Mouse (Mus musculus) neural tube, embryonic 14.5 days (tissue): ENCODE measurements at regions not wholly inside any gene's neighbourhood (a gene's known extent, or its start where the extent isn't known, plus 50 kb on each side); places are given as distances from the start of the nearest gene placed in this dataset.

ENCODE experiments used
- ATAC-seq: fragments of 200-750 bp; cut with Nextera tagmentation; 2 replicates; pipeline ENCODE4 v1.8.0; 2017; ENCODE audit warnings: low read depth, mild to moderate bottlenecking, moderate TSS enrichment, moderate library complexity
- H3K27ac ChIP-seq: fragments of 300-500 bp; sonication (generic); 2 replicates; pipeline ENCODE4 v1.5.1; 2014; ENCODE audit warnings: low read depth, mild to moderate bottlenecking, control low read depth, low read length, moderate library complexity, mixed read lengths
- H3K27me3 ChIP-seq: fragments of 300-500 bp; sonication (generic); 2 replicates; pipeline ENCODE4 v1.6.1; 2014; ENCODE audit warnings: low read length; ENCODE audit not compliant: control insufficient read depth, insufficient read depth
- H3K36me3 ChIP-seq: fragments of 300-500 bp; sonication (generic); 2 replicates; pipeline ENCODE4 v1.6.1; 2014; ENCODE audit warnings: low read length, mixed read lengths; ENCODE audit not compliant: control insufficient read depth, insufficient read depth
- H3K4me1 ChIP-seq: fragments of 300-500 bp; sonication (generic); 2 replicates; pipeline ENCODE4 v1.6.1; 2014; ENCODE audit warnings: low read length; ENCODE audit not compliant: control insufficient read depth, insufficient read depth
- H3K4me2 ChIP-seq: fragments of 300-500 bp; sonication (generic); 2 replicates; pipeline ENCODE4 v1.6.1; 2014; ENCODE audit warnings: mild to moderate bottlenecking, low read depth, low read length, control low read depth
- H3K4me3 ChIP-seq: fragments of 300-500 bp; sonication (generic); 2 replicates; pipeline ENCODE4 v1.5.1; 2014; ENCODE audit warnings: low read depth, low read length, control low read depth, mixed read lengths
- H3K9ac ChIP-seq: fragments of 300-500 bp; sonication (generic); replicated peaks from 2 replicates; pipeline ENCODE4 v1.6.1; 2014; ENCODE audit warnings: low read depth, mild to moderate bottlenecking, control low read depth, low read length, mixed read lengths
- H3K9me3 ChIP-seq: fragments of 300-500 bp; sonication (generic); 2 replicates; pipeline ENCODE4 v1.6.1; 2016; ENCODE audit warnings: low read length; ENCODE audit not compliant: control insufficient read depth
- WGBS: fragments of 180-500 bp; shearing (Covaris S2); extraction: QIAGEN DNeasy Blood & Tissue Kit; methylation state at CpG from one replicate; pipeline ENCODE4 v1.1.7; 2014; 5-methylcytosine and 5-hydroxymethylcytosine counted together

GRCm38 (mm10) chr7:136182101-136182500, 465.9 kb upstream of the Mki67 start:
- Histone ChIP-seq H3K36me3 (no peaks in the 10 kb centered on the region), H3K4me1 (no peaks in the 10 kb centered on the region), H3K27ac (no peak overlapping the region), H3K4me2 (no peak overlapping the region), H3K4me3 (no peak overlapping the region), H3K27me3 (no peaks in the 10 kb centered on the region), H3K9me3 (no peaks in the 10 kb centered on the region), H3K9ac (no peak overlapping the region)
- 73% methylated on average over 5 of the region's 5 CpGs for WGBS
- ATAC-seq = no peak

GRCm38 (mm10) chr7:136196424-136197160, 480.4 kb upstream of the Mki67 start:
- Histone ChIP-seq H3K4me1 (no peaks in the 10 kb centered on the region), H3K9ac (no peak overlapping the region), H3K9me3 (no peaks in the 10 kb centered on the region), H3K36me3 (no peaks in the 10 kb centered on the region), H3K27ac (no peak overlapping the region), H3K27me3 (no peaks in the 10 kb centered on the region), H3K4me3 (no peak overlapping the region), H3K4me2 (no peak overlapping the region)
- no peak for ATAC-seq
- 30% methylated on average over 17 of the region's 17 CpGs for WGBS

GRCm38 (mm10) chr7:136208879-136209278, 492.7 kb upstream of the Mki67 start:
- Histone ChIP-seq H3K27me3 (no peaks in the 10 kb centered on the region), H3K9me3 (no peaks in the 10 kb centered on the region), H3K9ac (no peak overlapping the region), H3K4me2 (no peak overlapping the region), H3K27ac (peak overlapping the region; percentile 69; the same call in 1 of the 2 replicates), H3K4me1 (peaks cover 9% of the 10 kb centered on the region), H3K4me3 (no peak overlapping the region), H3K36me3 (no peaks in the 10 kb centered on the region)
- 37% methylated on average over 12 of the region's 12 CpGs for WGBS
- ATAC-seq = no peak

GRCm38 (mm10) chr7:136209299-136210171, 493.4 kb upstream of the Mki67 start:
- no peaks in the 10 kb centered on the region for H3K36me3 ChIP-seq
- no peak overlapping the region for H3K4me2 ChIP-seq
- 12% methylated on average over 31 of the region's 31 CpGs for WGBS
- H3K9ac ChIP-seq = peak overlapping the region; percentile 37; the same call in 1 of the 2 replicates
- ATAC-seq = peak; percentile 49
- H3K27ac ChIP-seq = peak overlapping the region; percentile 69
- H3K4me3 ChIP-seq = no peak overlapping the region
- no peaks in the 10 kb centered on the region for H3K27me3 ChIP-seq
- H3K9me3 ChIP-seq = no peaks in the 10 kb centered on the region
- H3K4me1 ChIP-seq = peaks cover 14% of the 10 kb centered on the region

- Histone ChIP-seq H3K27me3 (no peaks in the 10 kb centered on the region), H3K9ac (no peak overlapping the region), H3K4me3 (no peak overlapping the region), H3K4me2 (no peak overlapping the region), H3K27ac (no peak overlapping the region), H3K9me3 (no peaks in the 10 kb centered on the region), H3K36me3 (no peaks in the 10 kb centered on the region), H3K4me1 (peaks cover 14% of the 10 kb centered on the region)
- WGBS = 55% methylated on average over 8 of the region's 8 CpGs
- no peak for ATAC-seq
These were observed 496.3 kb upstream of the Mki67 start for GRCm38 (mm10) chr7:136212492-136212891.

- Histone ChIP-seq H3K27ac (no peak overlapping the region), H3K4me2 (no peak overlapping the region), H3K4me1 (peaks cover 14% of the 10 kb centered on the region), H3K27me3 (no peaks in the 10 kb centered on the region), H3K36me3 (no peaks in the 10 kb centered on the region), H3K9ac (no peak overlapping the region), H3K4me3 (no peak overlapping the region), H3K9me3 (no peaks in the 10 kb centered on the region)
- WGBS = 28% methylated on average over 11 of the region's 11 CpGs
- no peak for ATAC-seq
These were observed 497.1 kb upstream of the Mki67 start for GRCm38 (mm10) chr7:136213057-136213961.

- Histone ChIP-seq H3K4me1 (peaks cover 14% of the 10 kb centered on the region), H3K9me3 (no peaks in the 10 kb centered on the region), H3K9ac (no peak overlapping the region), H3K4me3 (no peak overlapping the region), H3K27ac (no peak overlapping the region), H3K36me3 (no peaks in the 10 kb centered on the region), H3K4me2 (no peak overlapping the region), H3K27me3 (no peaks in the 10 kb centered on the region)
- ATAC-seq = no peak
- 34% methylated on average over 3 of the region's 3 CpGs for WGBS
These were observed 497.8 kb upstream of the Mki67 start for GRCm38 (mm10) chr7:136213962-136214308.

GRCm38 (mm10) chr7:136214415-136214814, 498.3 kb upstream of the Mki67 start:
- Histone ChIP-seq H3K4me1 (peaks cover 15% of the 10 kb centered on the region), H3K4me3 (no peak overlapping the region), H3K9me3 (no peaks in the 10 kb centered on the region), H3K27me3 (no peaks in the 10 kb centered on the region), H3K9ac (no peak overlapping the region), H3K4me2 (no peak overlapping the region), H3K36me3 (no peaks in the 10 kb centered on the region), H3K27ac (no peak overlapping the region)
- no peak for ATAC-seq
- 26% methylated on average over 4 of the region's 4 CpGs for WGBS
